Mouse (Mus musculus) mouse embryonic stem cell (cell line): ENCODE results near the gene Gpr142.

Experiments
- in situ Hi-C, 2 experiments: fragments of 300-500 bp; cut with MboI; formaldehyde crosslinking; loops; 1 replicate in 1 of 2; 3 replicates in 1 of 2; pipeline ENCODE4 v1.14.3; 2019 to 2020; ENCODE audit warnings: low sequenced_read_pairs in 2 of 2, low pct_unique_long_range_greater_than_20kb in 1 of 2, mixed read lengths in 1 of 2; ENCODE audit not compliant: unreplicated experiment in 1 of 2

Gpr142 gene

GRCm38 (mm10) chr11:114795848-114796322 lies 2.8 kb upstream of the Gpr142 start, which contains the start of gene Btbd17:
Gene Btbd17 (minus strand): TSS chr11:114795945.
- in situ Hi-C loops: no loop called here

GRCm38 (mm10) chr11:114797176-114797575 lies 1.5 kb upstream of the Gpr142 start:
- in situ Hi-C loops: no loop called here

GRCm38 (mm10) chr11:114797981-114798380 lies 743 bp upstream of the Gpr142 start:
- in situ Hi-C loops: no loop called here

GRCm38 (mm10) chr11:114801906-114802305 lies 3.2 kb downstream of the Gpr142 start:
- in situ Hi-C loops: loop anchor here in 1 of 2 experiments (25.0 kb wide), 1 partner anchor 260 kb away; the partner anchor contains the start of gene Cd300e

- in situ Hi-C loops: loop anchor here in 1 of 2 experiments (25.0 kb wide), 1 partner anchor 260 kb away; the partner anchor contains the start of gene Cd300e
These were observed 4.0 kb downstream of the Gpr142 start for GRCm38 (mm10) chr11:114802540-114803267.

GRCm38 (mm10) chr11:114803990-114804389 lies 5.3 kb downstream of the Gpr142 start:
- in situ Hi-C loops: loop anchor here in 1 of 2 experiments (25.0 kb wide), 1 partner anchor 258 kb away; the partner anchor contains the start of gene Cd300e

GRCm38 (mm10) chr11:114807025-114807424 lies 8.3 kb downstream of the Gpr142 start:
- in situ Hi-C loops: loop anchor here in 1 of 2 experiments (25.0 kb wide), 1 partner anchor 255 kb away; the partner anchor contains the start of gene Cd300e

- in situ Hi-C loops: loop anchor here in 1 of 2 experiments (25.0 kb wide), 1 partner anchor 254 kb away; the partner anchor contains the start of gene Cd300e
These were observed 9.1 kb downstream of the Gpr142 start for GRCm38 (mm10) chr11:114807686-114808427.

- in situ Hi-C loops: loop anchor here in 1 of 2 experiments (25.0 kb wide), 1 partner anchor 253 kb away; the partner anchor contains the start of gene Cd300e
These were observed 10.6 kb downstream of the Gpr142 start for GRCm38 (mm10) chr11:114809371-114809770.

GRCm38 (mm10) chr11:114810344-114810743 lies 11.6 kb downstream of the Gpr142 start:
- in situ Hi-C loops: loop anchor here (10.0 to 25.0 kb wide), 2 partner anchors 94 to 252 kb away; partner anchors contain the start of gene Cd300e (in 1 of the 2)

- in situ Hi-C loops: loop anchor here (10.0 to 25.0 kb wide), 2 partner anchors 92 to 250 kb away; partner anchors contain the start of gene Cd300e (in 1 of the 2)
These were observed 14.1 kb downstream of the Gpr142 start for GRCm38 (mm10) chr11:114812731-114813240.

- in situ Hi-C loops: loop anchor here (5.0 to 25.0 kb wide), 4 partner anchors 42 to 247 kb away; partner anchors contain the start of gene Cd300e (in 1 of the 2)
These were observed 16.3 kb downstream of the Gpr142 start for GRCm38 (mm10) chr11:114814873-114815592.

- in situ Hi-C loops: loop anchor here (5.0 to 25.0 kb wide), 4 partner anchors 40 to 245 kb away; partner anchors contain the start of gene Cd300e (in 1 of the 2)
These were observed 18.2 kb downstream of the Gpr142 start for GRCm38 (mm10) chr11:114816934-114817333.

GRCm38 (mm10) chr11:114818185-114818584 lies 19.5 kb downstream of the Gpr142 start:
- in situ Hi-C loops: loop anchor here (5.0 to 25.0 kb wide), 4 partner anchors 39 to 244 kb away; partner anchors contain the start of gene Cd300e (in 1 of the 2)

- in situ Hi-C loops: loop anchor here (5.0 to 25.0 kb wide), 4 partner anchors 38 to 243 kb away; partner anchors contain the start of gene Cd300e (in 1 of the 2)
These were observed 20.4 kb downstream of the Gpr142 start for GRCm38 (mm10) chr11:114819110-114819509.

- in situ Hi-C loops: loop anchor here in 1 of 2 experiments (25.0 kb wide), 1 partner anchor 242 kb away; the partner anchor contains the start of gene Cd300e
These were observed 21.7 kb downstream of the Gpr142 start for GRCm38 (mm10) chr11:114820444-114820843.

- in situ Hi-C loops: loop anchor here in 1 of 2 experiments (25.0 kb wide), 1 partner anchor 241 kb away; the partner anchor contains the start of gene Cd300e
These were observed 22.6 kb downstream of the Gpr142 start for GRCm38 (mm10) chr11:114821325-114821724.
